Mouse (Mus musculus) lung, adult 2 months (tissue): Measurements from ENCODE around the gene Tmcc3.

Experiments
- CTCF ChIP-seq: fragments of 200-500 bp; IDR thresholded peaks from 2 replicates; pipeline ENCODE4 v1.5.1; 2011; ENCODE audit warnings: mild to moderate bottlenecking, low read length, control low read depth; ENCODE audit not compliant: insufficient read depth
- POLR2A ChIP-seq: fragments of 200-500 bp; IDR thresholded peaks from 2 replicates; pipeline ENCODE4 v1.6.1; 2011; ENCODE audit warnings: low read depth, mild to moderate bottlenecking, control low read depth, low read length, borderline replicate concordance; ENCODE audit errors: extremely low read depth

DNA sequence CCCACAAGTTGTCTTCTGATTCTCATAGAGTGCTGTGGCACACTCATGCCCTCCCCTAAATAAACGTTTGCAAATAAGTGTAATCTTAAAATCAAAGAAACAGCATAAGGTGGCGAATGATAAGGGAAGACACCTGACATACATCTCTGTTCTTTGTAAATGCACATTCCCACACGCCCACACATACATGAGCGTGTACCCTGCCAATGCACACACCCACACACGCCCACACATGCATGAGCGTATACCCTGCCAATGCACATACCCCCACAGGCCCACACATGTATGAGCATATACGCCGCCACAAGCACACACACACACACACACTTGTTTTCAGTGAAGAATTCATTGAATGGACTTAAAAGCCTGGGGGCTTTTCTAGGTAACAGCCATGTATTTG, 211.5 kb downstream of the Tmcc3 start:
- no peak for TF ChIP-seq CTCF
- no peak for TF ChIP-seq POLR2A
